Mouse (Mus musculus): ENCODE results near the gene Arhgap23. TPM values are rescaled to one million over a fixed set of nuclear protein-coding genes. Genes with fewer than 3 reads are reported as not detected.

The Arhgap23 gene
- 12.0 and 13.5 TPM in 2 replicates for polyA plus RNA-seq (2015; fragmentation: Nextera tagmentation; extraction: Ambion mirVana)

GRCm38 (mm10) chr11:97415330-97415711 is at the start of gene Arhgap23:
TSS of gene Arhgap23 (plus strand) at chr11:97415533.

DNA sequence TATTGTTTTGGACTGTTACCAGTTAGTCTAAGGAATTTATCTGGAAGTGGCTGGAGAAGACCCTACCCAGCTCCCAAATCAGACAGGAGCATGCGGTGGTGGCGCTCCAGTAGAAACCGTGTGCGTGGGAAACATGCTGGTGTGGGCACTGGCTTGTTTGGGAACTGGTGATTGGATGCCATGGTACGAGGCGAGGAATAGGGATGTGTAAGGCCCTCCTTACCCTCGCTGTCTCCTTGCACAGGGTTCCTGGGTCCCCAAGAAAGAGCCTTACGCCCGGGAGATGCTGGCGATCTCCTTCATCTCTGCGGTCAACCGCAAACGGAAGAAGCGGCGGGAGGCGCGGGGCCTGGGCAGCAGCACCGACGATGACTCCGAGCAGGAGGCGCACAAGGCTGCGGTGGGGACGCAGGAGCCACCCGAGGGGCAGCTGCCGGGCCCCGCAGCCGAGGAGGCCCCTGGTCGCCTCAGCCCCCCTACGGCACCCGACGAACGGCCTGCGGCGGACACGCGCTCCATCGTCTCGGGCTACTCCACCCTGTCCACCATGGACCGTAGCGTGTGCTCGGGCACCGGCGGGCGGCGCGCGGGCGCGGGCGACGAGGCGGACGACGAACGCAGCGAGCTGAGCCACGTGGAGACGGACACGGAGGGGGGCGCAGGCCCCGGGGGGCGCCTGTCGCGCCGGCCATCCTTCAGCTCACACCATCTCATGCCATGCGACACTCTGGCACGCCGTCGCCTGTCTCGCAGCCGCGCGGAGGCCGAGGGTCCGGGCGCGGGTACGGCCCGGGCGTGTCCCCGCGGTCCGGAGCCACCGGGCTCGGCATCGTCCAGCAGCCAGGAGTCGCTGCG is 84.8 kb downstream of the Arhgap23 start, which contains the start of gene 4933428G20Rik:
Gene 4933428G20Rik (minus strand): TSS at position 476 of the 855 bp plus-strand sequence.

Other genes with a start within 250 kb of the Arhgap23 start
- gene Kpnb1, start 227.7 kb upstream of the Arhgap23 start, polyA plus RNA-seq (2015; fragmentation: Nextera tagmentation; extraction: Ambion mirVana) = 24.1 and 27.3 TPM in 2 replicates
- gene Npepps, start 134.9 kb upstream of the Arhgap23 start, polyA plus RNA-seq (2015; fragmentation: Nextera tagmentation; extraction: Ambion mirVana) = 90.5 and 99.5 TPM in 2 replicates
- gene Mrpl45, start 99.8 kb upstream of the Arhgap23 start, polyA plus RNA-seq (2015; fragmentation: Nextera tagmentation; extraction: Ambion mirVana) = 40.8 and 42.3 TPM in 2 replicates
- gene Gpr179, start 63.5 kb upstream of the Arhgap23 start, polyA plus RNA-seq (2015; fragmentation: Nextera tagmentation; extraction: Ambion mirVana) = 1.5 and 1.9 TPM in 2 replicates
- 7.4 and 8.5 TPM in 2 replicates for gene Socs7, start 53.0 kb upstream of the Arhgap23 start, polyA plus RNA-seq (2015; fragmentation: Nextera tagmentation; extraction: Ambion mirVana)
- gene 4933428G20Rik, start 84.8 kb downstream of the Arhgap23 start, polyA plus RNA-seq (2015; fragmentation: Nextera tagmentation; extraction: Ambion mirVana) = 0.78 and 0.79 TPM in 2 replicates
- gene Srcin1, start 160.7 kb downstream of the Arhgap23 start, polyA plus RNA-seq (2015; fragmentation: Nextera tagmentation; extraction: Ambion mirVana) = 16.2 and 17.6 TPM in 2 replicates
- gene Epop, start 214.2 kb downstream of the Arhgap23 start, polyA plus RNA-seq (2015; fragmentation: Nextera tagmentation; extraction: Ambion mirVana) = 2.5 and 3.6 TPM in 2 replicates
- gene Mllt6, start 247.9 kb downstream of the Arhgap23 start, polyA plus RNA-seq (2015; fragmentation: Nextera tagmentation; extraction: Ambion mirVana) = 1.8 and 2.6 TPM in 2 replicates